Mouse (Mus musculus) right cerebral cortex, postnatal 10 days (tissue): ENCODE measurements around the gene Ncs1.

Experiments used
- DNase-seq, 2 experiments: peaks; one replicate each; pipeline ENCODE4 v3.0.0; 2021; ENCODE audit warnings: low spot score in 2 of 2

The Ncs1 gene

GRCm38 (mm10) chr2:31245491-31246141, at the start of gene Ncs1:
Ncs1 (plus strand) TSS chr2:31245823.
- peak; percentile 93 for DNase-seq

DNA sequence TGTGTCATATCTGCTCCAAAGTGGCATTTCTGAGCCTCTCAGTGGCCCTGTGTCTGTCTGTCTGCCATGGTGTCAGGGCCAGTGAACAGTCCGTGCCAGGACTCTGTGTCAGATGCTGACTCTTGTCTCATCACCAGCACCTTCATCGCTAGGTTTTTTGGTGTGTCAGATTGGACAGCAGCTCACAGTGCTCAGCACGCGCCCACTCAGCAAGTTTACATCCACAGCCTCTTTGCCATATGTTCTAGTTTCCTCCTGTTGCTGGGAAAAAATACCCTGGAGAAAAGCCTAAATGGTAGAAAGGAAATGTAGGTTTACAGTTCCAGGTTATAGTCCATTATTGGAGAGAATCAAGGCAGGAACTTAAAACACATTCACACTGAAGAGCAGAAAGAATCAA, 47.0 kb upstream of the Ncs1 start:
- peak in 1 of 2 experiments; percentile 59 for DNase-seq

GRCm38 (mm10) chr2:31200051-31200450, 45.6 kb upstream of the Ncs1 start:
- DNase-seq = no peak

- no peak for DNase-seq
Measured at GRCm38 (mm10) chr2:31201851-31202250, 43.8 kb upstream of the Ncs1 start.

- no peak for DNase-seq
Measured at GRCm38 (mm10) chr2:31202357-31202756, 43.3 kb upstream of the Ncs1 start.

- DNase-seq = no peak
Measured at GRCm38 (mm10) chr2:31202956-31203355, 42.7 kb upstream of the Ncs1 start.

- no peak for DNase-seq
Measured at GRCm38 (mm10) chr2:31204677-31205076, 40.9 kb upstream of the Ncs1 start.

- DNase-seq = no peak
Measured at GRCm38 (mm10) chr2:31206211-31206610, 39.4 kb upstream of the Ncs1 start.

DNA sequence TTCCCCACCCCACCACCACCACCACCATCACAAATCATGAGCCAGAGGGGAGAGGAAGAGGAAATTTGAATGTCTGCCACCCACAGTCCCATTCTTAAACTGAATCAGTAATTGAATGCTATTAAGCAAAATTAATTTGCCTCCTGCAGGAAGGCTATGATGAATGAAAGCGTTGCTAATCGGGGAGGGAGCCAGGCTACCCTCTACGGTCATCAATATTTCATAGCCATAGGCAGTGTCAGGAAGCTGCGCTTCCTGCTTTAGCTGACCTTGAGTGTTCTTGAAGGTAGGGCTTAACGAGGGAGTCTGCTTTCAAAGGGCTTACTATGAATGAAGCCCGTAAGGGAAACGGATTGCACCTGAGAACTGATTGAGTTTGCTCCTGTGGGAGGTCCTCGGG, 38.7 kb upstream of the Ncs1 start:
- DNase-seq = no peak

DNA sequence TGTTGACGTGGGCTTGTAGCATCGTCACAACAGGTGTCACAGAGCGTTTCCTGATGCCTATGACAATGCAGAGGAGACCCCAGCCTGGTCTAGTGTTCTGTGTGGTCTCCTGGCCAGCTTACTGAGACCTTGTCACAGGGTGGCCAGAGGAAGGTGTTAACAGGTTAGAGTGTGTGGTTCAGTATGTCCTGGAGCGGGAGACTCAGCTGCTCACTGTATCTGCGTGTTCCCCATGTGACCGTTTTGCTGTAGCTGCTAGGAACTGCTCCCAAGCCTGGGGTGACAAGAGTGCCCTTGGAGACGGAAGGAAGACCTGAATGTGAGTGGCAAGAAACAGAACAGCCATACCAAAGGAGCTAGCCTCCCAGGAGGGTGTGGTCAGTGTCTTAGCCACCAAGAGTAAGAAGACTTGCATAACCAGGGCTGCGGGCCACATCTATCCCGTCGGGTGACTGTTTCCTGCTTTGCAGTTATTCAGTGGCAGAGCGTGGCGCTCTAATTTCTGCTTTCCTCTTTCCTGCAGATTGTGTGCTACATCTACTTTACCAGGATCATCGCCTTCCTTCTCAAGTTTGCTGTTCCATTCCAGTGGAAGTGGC, 37.0 kb upstream of the Ncs1 start:
- DNase-seq = no peak

- DNase-seq = no peak
Measured at GRCm38 (mm10) chr2:31209525-31209924, 36.1 kb upstream of the Ncs1 start.

GRCm38 (mm10) chr2:31210144-31210847, 35.3 kb upstream of the Ncs1 start:
- no peak for DNase-seq

DNA sequence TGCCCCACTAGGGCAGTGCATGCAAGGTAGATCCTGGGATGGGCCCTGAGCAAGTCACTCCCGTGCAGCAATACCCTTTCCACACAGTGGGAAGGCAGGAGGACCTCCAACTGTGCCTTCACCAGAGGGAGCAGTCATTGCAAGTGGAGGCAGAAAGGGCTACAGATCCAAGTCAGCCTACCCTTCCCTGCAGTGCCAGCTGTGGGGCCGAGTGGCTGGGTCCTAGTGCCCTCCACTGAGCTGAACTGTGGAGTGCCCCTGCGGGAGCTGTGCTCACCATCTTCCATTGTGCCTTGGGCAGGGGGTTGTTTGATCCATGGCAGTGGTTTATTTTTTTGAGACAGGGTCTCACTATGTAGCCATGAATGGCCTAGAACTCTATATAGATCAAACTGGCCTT, 34.4 kb upstream of the Ncs1 start:
- DNase-seq = no peak

DNA sequence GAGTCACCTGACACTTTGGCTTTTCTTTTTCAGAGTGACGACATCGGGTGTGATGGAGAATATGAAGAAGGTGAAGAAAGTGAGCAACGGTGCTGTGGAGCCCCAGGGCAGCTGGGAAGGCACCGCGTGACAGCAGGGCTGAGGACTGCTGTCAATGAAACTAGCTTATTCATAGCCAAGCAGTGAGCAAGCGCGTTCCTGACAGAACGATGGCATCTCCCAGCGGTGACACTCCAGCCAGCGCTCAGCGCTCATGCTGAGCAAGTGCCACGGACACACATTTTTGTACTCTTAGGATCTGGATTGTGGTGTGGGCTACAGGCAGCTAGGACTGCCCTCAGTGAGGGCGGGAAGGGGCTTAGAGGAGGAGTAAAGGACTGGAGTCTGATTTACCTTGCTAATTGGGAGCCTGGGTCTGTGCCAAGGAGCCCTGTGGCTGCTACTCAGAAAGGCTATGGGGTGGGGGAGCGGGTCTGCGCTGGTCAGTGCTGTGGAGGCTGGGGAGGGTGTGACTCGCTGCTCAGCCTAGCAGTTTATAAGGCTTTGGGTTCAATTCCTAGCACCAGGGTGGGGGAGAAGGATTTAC, 31.3 kb upstream of the Ncs1 start:
- no peak for DNase-seq

DNA sequence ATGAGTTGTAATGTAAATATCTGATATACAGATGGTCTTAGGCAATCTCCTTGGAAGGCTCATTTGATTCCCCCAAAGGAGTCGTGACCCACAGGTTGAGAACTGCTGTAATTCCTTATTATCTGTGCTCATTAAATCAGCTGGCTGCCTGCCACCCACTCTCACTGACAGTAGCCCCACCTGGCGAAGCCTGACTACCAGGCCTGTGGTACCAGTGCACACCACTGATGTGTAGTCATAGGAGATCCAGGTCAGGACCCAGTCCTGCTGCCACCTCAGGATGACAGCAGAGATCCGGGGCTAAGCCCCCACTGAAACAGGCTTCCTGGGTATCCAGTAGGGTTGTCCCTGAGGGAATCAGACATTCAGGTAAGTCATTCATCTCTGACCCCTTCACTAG, 27.0 kb upstream of the Ncs1 start:
- no peak for DNase-seq

- DNase-seq = no peak
Measured at GRCm38 (mm10) chr2:31219470-31219869, 26.2 kb upstream of the Ncs1 start.

DNA sequence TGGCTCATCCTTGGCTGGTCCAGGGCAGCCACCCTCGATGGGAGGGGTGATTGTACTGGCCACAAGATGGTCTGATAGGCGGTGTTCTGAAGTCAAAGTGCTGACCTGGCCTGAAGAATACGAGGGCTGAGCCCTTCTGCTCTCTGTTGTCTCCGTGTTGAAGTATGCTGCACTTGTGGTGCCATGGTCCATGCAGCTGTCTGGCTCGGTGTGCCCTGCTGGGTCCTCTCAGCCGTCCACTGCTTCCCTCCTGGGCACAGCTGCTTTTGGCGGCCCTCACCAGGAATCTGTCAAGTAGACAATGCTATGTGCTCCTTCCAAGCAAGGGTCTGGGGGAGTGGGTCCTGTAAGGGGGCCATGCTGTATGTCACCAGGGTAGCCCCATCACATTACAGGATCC, 24.8 kb upstream of the Ncs1 start:
- no peak for DNase-seq

GRCm38 (mm10) chr2:31221582-31221981, 24.0 kb upstream of the Ncs1 start:
- no peak for DNase-seq

- no peak for DNase-seq
Measured at GRCm38 (mm10) chr2:31228768-31229311, 16.8 kb upstream of the Ncs1 start.

DNA sequence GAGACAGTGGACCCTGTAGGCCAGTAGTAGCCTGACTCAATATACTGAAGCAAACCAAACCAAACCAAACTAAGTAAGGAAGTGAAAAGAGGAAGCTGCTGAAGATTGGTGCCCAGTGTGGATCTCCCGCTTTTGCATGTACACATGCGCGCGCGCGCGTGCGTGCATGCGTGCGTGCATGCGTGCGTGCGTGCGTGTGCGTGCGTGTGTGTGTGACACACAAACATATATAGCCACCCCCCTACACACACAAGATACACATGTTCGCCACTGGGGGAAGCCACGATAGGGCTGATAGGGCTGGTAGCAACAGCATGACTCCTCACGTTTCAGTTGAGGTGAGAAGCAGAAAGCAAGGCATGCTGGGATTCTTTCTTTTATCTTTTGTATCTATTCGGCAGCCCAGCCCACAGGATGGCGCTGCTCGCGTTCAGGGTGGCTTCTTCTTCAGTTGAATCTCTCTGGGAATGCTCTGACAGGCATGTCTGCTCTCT, 6.4 kb upstream of the Ncs1 start:
- DNase-seq = peak in 1 of 2 experiments; percentile 58

DNA sequence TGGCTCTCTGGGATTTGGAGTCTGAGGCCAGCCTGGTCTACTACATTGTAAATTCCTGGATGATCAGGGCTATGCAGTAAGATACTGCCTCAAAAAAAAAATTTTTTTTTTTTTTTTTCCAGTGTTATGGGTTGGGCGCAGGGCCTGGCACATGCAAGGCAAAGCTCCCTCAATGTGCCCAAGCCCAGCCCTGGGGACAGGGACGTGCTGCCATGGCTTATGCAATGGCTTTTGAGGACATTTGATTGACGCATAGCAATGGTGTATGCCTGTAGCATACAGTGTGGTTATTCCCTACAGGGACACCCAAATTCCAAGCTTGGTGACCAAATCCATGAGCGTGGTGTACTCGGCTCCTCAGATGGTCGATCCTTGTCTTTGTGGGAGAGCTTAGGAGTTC, 5.8 kb upstream of the Ncs1 start:
- no peak for DNase-seq

DNA sequence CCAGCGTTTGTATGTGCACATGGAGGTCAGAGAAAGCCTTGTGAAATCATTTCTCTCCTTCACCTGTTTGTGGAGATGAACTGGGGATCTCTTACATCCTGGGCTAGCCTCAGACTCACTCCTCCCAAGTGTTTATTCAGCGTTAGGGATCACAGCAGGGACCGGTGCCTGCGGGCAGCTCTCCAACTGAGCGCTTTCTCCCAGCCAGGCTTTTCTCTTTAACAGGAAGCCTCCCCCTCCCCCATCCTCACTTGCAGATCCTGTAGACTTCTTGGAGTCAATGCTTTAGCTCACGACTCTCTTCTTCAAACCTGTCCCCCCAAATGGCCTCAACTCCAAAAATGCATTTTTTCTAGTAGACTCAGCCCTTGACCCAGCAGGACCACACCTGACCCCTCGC, 4.0 kb upstream of the Ncs1 start:
- DNase-seq = peak in 1 of 2 experiments; percentile 62
